Mouse (Mus musculus) forebrain, embryonic 11.5 days (tissue): ENCODE results near the gene Stxbp2. TPM values are rescaled to one million over a fixed set of nuclear protein-coding genes. Genes with fewer than 3 reads are reported as not detected.
A peak's percentile ranks its signal among the peaks of the same experiment; 100 is the strongest.

Source experiments
- ATAC-seq: fragments of 200-750 bp; cut with Nextera tagmentation; replicated peaks from 2 replicates; pipeline ENCODE4 v1.8.0; 2017; ENCODE audit warnings: moderate TSS enrichment; ENCODE audit not compliant: low FRiP score
- DNase-seq: peaks from one replicate; pipeline ENCODE4 v3.0.0-alpha.2; 2017; ENCODE audit warnings: low spot score
- H3K27ac ChIP-seq: fragments of 300-500 bp; sonication (generic); 2 replicates; pipeline ENCODE4 v1.5.1; 2014; ENCODE audit warnings: low read depth, low read length
- H3K27me3 ChIP-seq: fragments of 300-500 bp; sonication (generic); 2 replicates; pipeline ENCODE4 v1.6.1; 2014; ENCODE audit warnings: mild to moderate bottlenecking, low read length, mixed read lengths; ENCODE audit not compliant: control insufficient read depth, insufficient read depth
- H3K36me3 ChIP-seq: fragments of 300-500 bp; sonication (generic); 2 replicates; pipeline ENCODE4 v1.6.1; 2014; ENCODE audit warnings: mild to moderate bottlenecking, low read length, moderate library complexity, mixed read lengths; ENCODE audit not compliant: control insufficient read depth, insufficient read depth
- H3K4me1 ChIP-seq: fragments of 300-500 bp; sonication (generic); replicated peaks from 2 replicates; pipeline ENCODE4 v1.6.1; 2014; ENCODE audit warnings: low read length, mixed read lengths; ENCODE audit not compliant: control insufficient read depth, insufficient read depth
- H3K4me2 ChIP-seq: fragments of 300-500 bp; sonication (generic); 2 replicates; pipeline ENCODE4 v1.6.1; 2014; ENCODE audit warnings: low read depth, mild to moderate bottlenecking, low read length, moderate library complexity, mixed read lengths; ENCODE audit not compliant: severe bottlenecking
- H3K4me3 ChIP-seq: fragments of 300-500 bp; sonication (generic); 2 replicates; pipeline ENCODE4 v1.5.1; 2014; ENCODE audit warnings: low read depth, low read length
- H3K9ac ChIP-seq: fragments of 300-500 bp; sonication (generic); 2 replicates; pipeline ENCODE4 v1.6.1; 2014; ENCODE audit warnings: low read length
- H3K9me3 ChIP-seq: fragments of 300-500 bp; sonication (generic); 2 replicates; pipeline ENCODE4 v1.6.1; 2016; ENCODE audit warnings: low read length, mixed read lengths; ENCODE audit not compliant: control insufficient read depth
- WGBS: fragments of 180-500 bp; shearing (Covaris S2); extraction: QIAGEN DNeasy Blood & Tissue Kit; methylation state at CpG from one replicate; pipeline ENCODE4 v1.1.7; 2014; 5-methylcytosine and 5-hydroxymethylcytosine counted together
- polyA plus RNA-seq: library from polyadenylated mRNA; unstranded; fragments of >200 nt; fragmentation: Nextera tagmentation; extraction: Ambion mirVana; gene quantifications from 2 replicates; pipeline ENCODE4 v1.2.1, GENCODE M21; 2014

The Stxbp2 gene
- polyA plus RNA-seq, 1 experiment from 2014 or later = 36.7 TPM

- WGBS = under 1% methylated on average over 37 of the region's 37 CpGs
- Histone ChIP-seq H3K9me3 (no peaks in the 10 kb centered on the region), H3K27ac (no peak within 1 kb of the TSS), H3K27me3 (no peaks in the 10 kb centered on the region), H3K4me1 (peaks cover 4% of the 10 kb centered on the region; the same call in 1 of the 2 replicates), H3K36me3 (peaks cover 2% of the 10 kb centered on the region; the same call in 1 of the 2 replicates), H3K9ac (peak within 1 kb of the TSS; percentile 72), H3K4me3 (peak within 1 kb of the TSS; percentile 92), H3K4me2 (peak within 1 kb of the TSS; percentile 80)
- peak; percentile 100 for DNase-seq
- ATAC-seq = peak; percentile 98
These were observed 9.4 kb upstream of the Stxbp2 start, which contains the start of the genes Xab2 and Pet100 for GRCm38 (mm10) chr8:3621199-3621970. Gene Xab2, minus strand, starts transcription at chr8:3621316. Gene Pet100, plus strand, starts transcription at chr8:3621548.

- peaks cover 4% of the 10 kb centered on the region; the same call in 1 of the 2 replicates for H3K4me1 ChIP-seq
- no peaks in the 10 kb centered on the region for H3K27me3 ChIP-seq
- peaks cover 2% of the 10 kb centered on the region; the same call in 1 of the 2 replicates for H3K36me3 ChIP-seq
- no peaks in the 10 kb centered on the region for H3K9me3 ChIP-seq
- H3K4me3 ChIP-seq = peak overlapping the region; percentile 92
- no peak overlapping the region for H3K27ac ChIP-seq
- H3K4me2 ChIP-seq = peak overlapping the region; percentile 60
- DNase-seq = no peak
- 71% methylated on average over 8 of the region's 8 CpGs for WGBS
- H3K9ac ChIP-seq = peak overlapping the region; percentile 61; the same call in 1 of the 2 replicates
- no peak for ATAC-seq
These were observed 8.6 kb upstream of the Stxbp2 start for GRCm38 (mm10) chr8:3622119-3622518.

DNA sequence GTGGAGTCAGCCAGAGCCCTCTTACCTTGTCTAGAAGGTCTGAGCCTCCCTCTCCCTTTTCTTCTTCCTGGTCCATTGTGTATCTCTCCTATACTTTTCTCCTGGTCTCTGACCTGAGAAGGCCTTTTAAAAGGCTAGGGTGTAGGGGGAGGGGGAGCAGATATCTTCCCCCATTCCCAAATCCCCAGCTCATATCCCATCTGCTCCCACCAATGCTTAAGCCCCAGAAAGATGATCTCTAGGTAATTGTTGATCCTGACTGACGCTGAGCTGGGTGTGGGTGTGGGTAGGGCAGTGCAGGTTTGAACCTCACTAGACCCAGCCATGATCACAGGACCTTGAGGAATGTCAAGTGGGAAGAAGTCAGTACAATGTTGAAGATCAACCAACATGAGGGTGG is 5.3 kb upstream of the Stxbp2 start, which contains the start of gene Pcp2:
Pcp2 (minus strand) TSS at position 101 of the 400 bp plus-strand sequence.
- Histone ChIP-seq H3K27ac (no peak within 1 kb of the TSS), H3K4me2 (no peak within 1 kb of the TSS), H3K27me3 (peaks cover 2% of the 10 kb centered on the region; the same call in 1 of the 2 replicates), H3K36me3 (no peaks in the 10 kb centered on the region), H3K9me3 (no peaks in the 10 kb centered on the region), H3K4me3 (no peak within 1 kb of the TSS), H3K4me1 (peaks cover 2% of the 10 kb centered on the region; the same call in 1 of the 2 replicates), H3K9ac (no peak within 1 kb of the TSS)
- WGBS = 62% methylated on average over 1 of the region's 1 CpGs
- DNase-seq (no peak), ATAC-seq (no peak)

DNA sequence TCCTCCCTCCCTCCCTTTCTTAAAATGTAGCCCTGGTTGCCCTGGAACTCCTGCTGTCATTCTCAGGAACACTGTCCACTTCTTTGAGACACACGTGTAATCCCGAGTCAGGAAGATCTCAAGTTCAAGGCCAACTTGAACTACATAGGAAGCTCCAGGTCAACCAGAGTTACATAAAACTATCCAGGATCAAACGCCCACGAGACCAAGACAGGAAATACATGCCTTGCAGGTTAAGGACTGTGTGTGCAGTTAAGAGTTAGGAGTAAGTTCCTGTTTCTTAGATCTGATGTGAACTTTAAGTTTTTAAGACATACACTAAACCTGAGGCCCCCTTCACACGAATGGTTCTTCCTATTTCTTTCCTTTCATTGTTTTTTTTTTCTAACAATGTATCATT is 3.8 kb upstream of the Stxbp2 start:
- DNase-seq (no peak), ATAC-seq (no peak)
- no peaks in the 10 kb centered on the region for H3K36me3 ChIP-seq
- no peak overlapping the region for H3K27ac ChIP-seq
- no peak overlapping the region for H3K9ac ChIP-seq
- H3K9me3 ChIP-seq = no peaks in the 10 kb centered on the region
- H3K27me3 ChIP-seq = peaks cover 2% of the 10 kb centered on the region; the same call in 1 of the 2 replicates
- WGBS = 68% methylated on average over 5 of the region's 5 CpGs
- no peak overlapping the region for H3K4me2 ChIP-seq
- peaks cover under 1% of the 10 kb centered on the region; the same call in 1 of the 2 replicates for H3K4me1 ChIP-seq
- no peak overlapping the region for H3K4me3 ChIP-seq

DNA sequence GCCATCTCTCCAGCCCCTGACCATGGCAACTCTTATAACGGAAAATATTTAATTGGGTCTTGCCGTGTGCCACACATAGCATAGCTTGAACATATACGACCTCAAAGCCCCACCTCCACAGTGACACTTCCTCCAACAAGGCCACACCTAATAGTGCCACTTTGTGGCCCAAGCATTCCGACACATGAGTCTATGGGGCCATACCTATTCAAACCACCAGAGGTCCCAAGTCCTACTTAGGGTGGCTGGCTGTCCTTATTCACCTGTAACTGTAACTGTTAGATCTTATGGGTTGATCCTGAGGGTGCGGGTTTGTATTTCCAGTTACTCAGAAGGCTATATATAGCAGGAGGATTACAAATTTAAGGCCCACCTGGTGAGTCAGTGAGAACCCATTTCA is 2.7 kb upstream of the Stxbp2 start:
- H3K27me3 ChIP-seq = peaks cover 2% of the 10 kb centered on the region; the same call in 1 of the 2 replicates
- no peaks in the 10 kb centered on the region for H3K36me3 ChIP-seq
- no peak overlapping the region for H3K27ac ChIP-seq
- no peaks in the 10 kb centered on the region; the same call in 1 of the 2 replicates for H3K4me1 ChIP-seq
- no peak overlapping the region for H3K4me2 ChIP-seq
- 30% methylated on average over 5 of the region's 5 CpGs for WGBS
- DNase-seq = no peak
- no peaks in the 10 kb centered on the region for H3K9me3 ChIP-seq
- no peak overlapping the region for H3K4me3 ChIP-seq
- H3K9ac ChIP-seq = no peak overlapping the region
- no peak for ATAC-seq

GRCm38 (mm10) chr8:3631478-3631875 is 722 bp downstream of the Stxbp2 start:
- ATAC-seq = no peak; the same call in none of the 2 replicates
- H3K27me3 ChIP-seq = peaks cover 2% of the 10 kb centered on the region; the same call in 1 of the 2 replicates
- H3K4me3 ChIP-seq = peak overlapping the region; percentile 51
- H3K27ac ChIP-seq = no peak overlapping the region
- H3K36me3 ChIP-seq = no peaks in the 10 kb centered on the region
- no peaks in the 10 kb centered on the region for H3K9me3 ChIP-seq
- peak overlapping the region; percentile 49 for H3K9ac ChIP-seq
- no peak for DNase-seq
- 21% methylated on average over 8 of the region's 8 CpGs for WGBS
- H3K4me2 ChIP-seq = peak overlapping the region; percentile 75
- H3K4me1 ChIP-seq = no peaks in the 10 kb centered on the region; the same call in 1 of the 2 replicates

GRCm38 (mm10) chr8:3645804-3646203 is 15.0 kb downstream of the Stxbp2 start:
- ATAC-seq = no peak
- no peaks in the 10 kb centered on the region for H3K9me3 ChIP-seq
- H3K4me2 ChIP-seq = no peak overlapping the region
- no peak overlapping the region for H3K4me3 ChIP-seq
- no peak overlapping the region for H3K27ac ChIP-seq
- H3K4me1 ChIP-seq = no peaks in the 10 kb centered on the region
- H3K36me3 ChIP-seq = no peaks in the 10 kb centered on the region
- WGBS = 28% methylated on average over 5 of the region's 5 CpGs
- H3K9ac ChIP-seq = no peak overlapping the region
- no peak for DNase-seq
- H3K27me3 ChIP-seq = no peaks in the 10 kb centered on the region

- no peak overlapping the region for H3K4me2 ChIP-seq
- 84% methylated on average over 6 of the region's 6 CpGs for WGBS
- DNase-seq (no peak), ATAC-seq (no peak)
- H3K36me3 ChIP-seq = no peaks in the 10 kb centered on the region
- H3K9me3 ChIP-seq = no peaks in the 10 kb centered on the region
- no peaks in the 10 kb centered on the region for H3K27me3 ChIP-seq
- no peak overlapping the region for H3K9ac ChIP-seq
- H3K4me3 ChIP-seq = no peak overlapping the region
- H3K27ac ChIP-seq = no peak overlapping the region
- H3K4me1 ChIP-seq = no peaks in the 10 kb centered on the region
These were observed 16.2 kb downstream of the Stxbp2 start for GRCm38 (mm10) chr8:3646824-3647531.
